Mouse (Mus musculus): ENCODE measurements around the gene Olfr56.
"Not testable (repeated sequence)": the region's sequence is repeated elsewhere in the genome, so short reads cannot be mapped to it uniquely, and the experiment has no call there.

Gene Olfr56

DNA sequence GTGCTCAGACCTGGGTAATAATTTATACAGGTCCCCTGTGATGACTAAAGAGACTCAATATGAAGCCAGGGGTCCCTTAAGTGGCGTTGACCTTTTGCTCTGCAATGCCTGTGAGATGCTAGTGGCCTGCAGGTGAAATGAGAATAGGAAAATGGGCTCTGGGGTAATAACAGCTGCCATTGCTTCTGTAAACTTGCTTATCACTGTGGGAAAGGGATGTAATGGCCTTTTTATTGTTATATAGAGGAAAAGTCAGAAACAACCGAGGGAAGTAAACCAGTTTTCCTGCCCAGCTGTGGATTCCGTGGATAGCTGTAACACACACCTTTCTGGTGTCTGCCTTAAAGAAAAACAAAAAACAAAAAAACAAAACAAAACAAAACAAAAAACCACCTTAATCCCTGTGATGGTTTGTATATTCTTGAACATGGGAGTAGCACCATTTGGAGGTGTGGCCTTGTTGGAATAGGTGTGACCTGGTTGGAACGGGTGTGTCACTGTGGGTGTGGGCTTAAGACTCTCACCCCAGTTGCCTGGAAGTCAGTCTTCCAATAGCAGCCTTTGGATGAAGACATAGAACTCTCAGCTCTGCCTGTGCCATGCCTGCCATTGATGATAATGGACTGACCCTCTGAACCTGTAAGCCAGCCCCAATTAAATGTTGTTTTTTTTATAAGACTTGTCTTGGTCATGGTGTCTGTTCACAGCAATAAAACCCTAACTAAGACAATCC is 197.5 kb downstream of the Olfr56 start:
- not testable (repeated sequence) for DNase-seq

DNA sequence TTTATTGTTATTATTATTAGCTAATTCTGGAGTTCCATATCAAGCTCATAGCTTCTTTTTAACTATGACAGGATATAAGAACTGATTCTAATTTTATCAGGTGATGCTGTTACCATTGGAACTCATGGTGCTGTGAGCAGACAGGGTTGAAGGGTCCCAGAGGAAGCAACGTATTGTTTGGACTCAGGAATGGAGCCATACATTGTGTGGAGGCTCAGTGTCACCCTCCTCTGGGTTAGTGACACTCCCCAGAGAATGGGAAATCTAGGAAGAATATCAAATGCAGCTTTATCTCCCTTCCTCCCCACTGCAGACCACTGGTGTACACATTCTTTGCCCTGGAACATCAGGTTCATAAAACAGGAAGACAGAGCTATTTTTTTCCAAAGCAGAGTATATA is 204.5 kb downstream of the Olfr56 start:
- DNase-seq = no peak

Data from cerebellum, adult 18-20 months (tissue).